Mouse (Mus musculus) ES-Bruce4 (cell line): ENCODE measurements around the gene Hectd4. TPM values are rescaled to one million over a fixed set of nuclear protein-coding genes. Genes with fewer than 3 reads are reported as not detected.

Experiments used
- H3K27ac ChIP-seq: 2 replicates; pipeline ENCODE4 v1.5.1; 2012; ENCODE audit warnings: low read length, inconsistent platforms; ENCODE audit not compliant: insufficient read depth
- H3K27me3 ChIP-seq: 2 replicates; pipeline ENCODE4 v1.6.1; 2012; ENCODE audit warnings: mild to moderate bottlenecking, low read length, inconsistent platforms; ENCODE audit not compliant: control insufficient read depth, poor library complexity, insufficient read depth, severe bottlenecking
- H3K36me3 ChIP-seq: 2 replicates; pipeline ENCODE4 v1.6.1; 2012; ENCODE audit warnings: inconsistent platforms, mild to moderate bottlenecking, low read length, moderate library complexity; ENCODE audit not compliant: control insufficient read depth, poor library complexity, insufficient read depth, severe bottlenecking
- H3K4me1 ChIP-seq: one replicate; pipeline ENCODE4 v1.8.1; 2011; ENCODE audit warnings: low read length; ENCODE audit not compliant: control insufficient read depth, insufficient read depth
- H3K4me3 ChIP-seq: 2 replicates; pipeline ENCODE4 v1.5.1; 2011; ENCODE audit warnings: low read depth, mild to moderate bottlenecking, low read length
- H3K9ac ChIP-seq: 2 replicates; pipeline ENCODE4 v1.6.1; 2012; ENCODE audit warnings: low read depth, mild to moderate bottlenecking, inconsistent platforms; ENCODE audit not compliant: poor library complexity, severe bottlenecking
- H3K9me3 ChIP-seq: replicated peaks from 2 replicates; pipeline ENCODE4 v1.6.1; 2012; ENCODE audit warnings: mild to moderate bottlenecking, low read length, inconsistent platforms; ENCODE audit not compliant: control insufficient read depth, poor library complexity, insufficient read depth, severe bottlenecking
- CTCF ChIP-seq: IDR thresholded peaks from one replicate; pipeline ENCODE4 v1.8.1; 2011; ENCODE audit warnings: low read depth, low read length
- EP300 ChIP-seq: IDR thresholded peaks from 2 replicates; pipeline ENCODE4 v1.6.1; 2011; ENCODE audit warnings: low read depth, low read length; ENCODE audit not compliant: insufficient read depth
- POLR2A ChIP-seq: IDR thresholded peaks from one replicate; pipeline ENCODE4 v1.8.1; 2011; ENCODE audit warnings: low read length; ENCODE audit not compliant: insufficient read depth
- polyA plus RNA-seq: library from polyadenylated mRNA; stranded (reverse); fragments of >200 nt; gene quantifications from 2 replicates; pipeline ENCODE4 v1.2.4, GENCODE M21; 2011; ENCODE audit warnings: low read depth; ENCODE audit not compliant: missing spikeins, insufficient read depth, insufficient read length

The Hectd4 gene
- polyA plus RNA-seq, 1 experiment: 15.9 TPM

DNA sequence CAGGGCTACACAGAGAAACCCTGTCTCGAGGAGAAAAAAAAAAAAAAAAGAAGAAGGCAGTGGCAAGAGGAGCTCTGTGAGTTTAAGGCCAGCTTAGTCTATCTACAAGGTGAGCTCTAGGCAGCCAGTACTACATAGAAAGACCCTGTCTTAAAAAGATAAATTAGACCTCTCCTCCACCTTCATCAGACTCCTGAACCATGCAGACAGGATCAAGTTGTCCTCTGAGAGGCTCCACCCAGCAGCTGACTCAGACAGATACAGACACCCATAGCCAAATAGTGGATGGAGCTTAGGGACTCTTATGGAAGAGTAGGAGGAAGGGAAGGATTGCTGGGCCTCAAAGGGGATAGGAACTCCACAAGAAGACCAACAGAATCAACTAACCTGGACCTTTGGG, 25.8 kb upstream of the Hectd4 start:
- no peaks in the 10 kb centered on the region for H3K36me3 ChIP-seq
- H3K9me3 ChIP-seq: no peaks in the 10 kb centered on the region
- H3K27me3 ChIP-seq: no peaks in the 10 kb centered on the region
- H3K4me3 ChIP-seq: no peak overlapping the region
- TF ChIP-seq POLR2A (no peak), CTCF (no peak), EP300 (no peak)
- no peaks in the 10 kb centered on the region for H3K4me1 ChIP-seq
- no peak overlapping the region for H3K9ac ChIP-seq
- no peak overlapping the region for H3K27ac ChIP-seq

DNA sequence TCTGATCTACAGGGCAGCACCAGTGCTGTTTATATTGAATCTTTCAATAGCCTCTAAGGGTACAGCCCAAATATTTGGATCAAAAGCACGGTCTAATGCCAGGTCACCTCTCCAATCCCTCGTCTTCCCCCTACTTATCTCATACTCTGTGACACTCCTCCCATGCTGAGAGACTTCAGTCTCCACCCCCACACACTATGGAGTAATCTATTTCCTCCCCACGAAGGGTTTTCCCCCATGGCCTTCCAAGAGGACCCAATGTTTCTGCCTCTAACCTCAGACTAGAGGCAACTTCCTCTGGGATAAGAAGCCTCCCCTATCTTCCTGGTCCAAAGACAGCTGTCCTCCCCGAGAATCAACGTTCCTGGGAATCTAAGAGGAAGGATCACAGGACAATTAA, 23.3 kb upstream of the Hectd4 start:
- TF ChIP-seq EP300 (no peak), POLR2A (no peak), CTCF (no peak)
- Histone ChIP-seq H3K27ac (no peak overlapping the region), H3K4me1 (no peaks in the 10 kb centered on the region), H3K4me3 (no peak overlapping the region), H3K27me3 (no peaks in the 10 kb centered on the region), H3K36me3 (no peaks in the 10 kb centered on the region), H3K9ac (no peak overlapping the region), H3K9me3 (no peaks in the 10 kb centered on the region)

DNA sequence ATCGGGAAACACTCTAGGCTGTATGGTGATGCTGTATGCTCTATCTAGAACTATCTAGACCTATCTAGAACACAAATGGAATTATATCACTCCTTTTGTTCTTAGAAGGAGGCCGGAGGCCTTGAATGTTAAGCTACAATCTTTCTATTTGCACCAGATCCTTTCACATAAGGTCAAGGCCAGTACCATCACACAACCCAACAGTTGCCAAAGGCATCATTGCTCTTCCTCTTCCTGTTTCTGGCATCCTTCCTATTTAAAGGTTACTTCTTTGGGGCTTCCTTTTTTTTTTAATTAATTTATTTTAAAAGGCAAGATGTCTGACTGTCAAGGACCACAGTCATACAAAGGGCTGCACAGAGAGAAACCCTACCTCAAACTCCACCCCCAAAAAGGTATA, 22.7 kb upstream of the Hectd4 start:
- Histone ChIP-seq H3K9me3 (no peaks in the 10 kb centered on the region), H3K27ac (no peak overlapping the region), H3K4me3 (no peak overlapping the region), H3K27me3 (no peaks in the 10 kb centered on the region), H3K9ac (no peak overlapping the region), H3K36me3 (no peaks in the 10 kb centered on the region), H3K4me1 (no peaks in the 10 kb centered on the region)
- TF ChIP-seq POLR2A (no peak), CTCF (no peak), EP300 (no peak)

DNA sequence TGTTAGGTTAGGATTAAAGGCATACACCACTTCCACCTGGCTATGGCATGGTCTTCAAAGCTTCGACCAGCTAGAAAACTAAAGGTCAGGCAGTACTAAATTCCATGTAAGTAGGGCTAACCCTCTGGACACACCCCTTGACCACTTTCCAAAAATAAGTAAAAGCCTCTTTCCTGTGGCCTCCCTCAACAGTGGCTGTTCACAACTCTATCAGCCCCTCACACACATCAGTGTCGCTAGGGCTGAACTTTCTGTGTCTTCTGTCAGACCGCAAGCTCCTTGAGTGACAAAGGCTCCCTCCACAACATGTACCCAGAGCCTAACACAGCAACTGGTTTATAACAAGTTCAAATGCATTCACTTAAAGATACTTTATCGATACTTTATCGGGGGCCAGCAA, 21.6 kb upstream of the Hectd4 start:
- H3K4me1 ChIP-seq: no peaks in the 10 kb centered on the region
- no peak overlapping the region for H3K27ac ChIP-seq
- no peak overlapping the region for H3K4me3 ChIP-seq
- no peaks in the 10 kb centered on the region for H3K27me3 ChIP-seq
- no peaks in the 10 kb centered on the region for H3K36me3 ChIP-seq
- H3K9me3 ChIP-seq: no peaks in the 10 kb centered on the region
- TF ChIP-seq CTCF (no peak), POLR2A (no peak), EP300 (no peak)
- H3K9ac ChIP-seq: no peak overlapping the region

DNA sequence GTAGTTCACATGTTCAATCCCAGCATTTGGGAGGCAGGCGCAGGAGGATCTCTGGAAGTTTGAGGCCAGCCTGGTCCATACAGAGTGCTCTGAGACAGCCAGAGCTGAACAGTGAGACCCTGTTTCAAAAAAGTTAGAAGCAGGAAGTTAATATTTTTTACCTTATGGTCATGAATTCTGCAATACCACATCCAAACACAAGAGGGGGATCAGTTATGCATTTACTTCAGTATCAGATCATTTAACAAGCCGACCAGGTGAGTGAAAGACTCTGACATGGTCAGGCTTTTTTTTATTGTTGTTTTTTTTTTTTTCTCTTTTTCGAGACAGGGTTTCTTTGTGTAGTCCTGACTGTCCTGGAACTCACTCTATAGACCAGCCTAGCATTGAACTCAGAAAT, 18.3 kb upstream of the Hectd4 start:
- Histone ChIP-seq H3K9me3 (no peaks in the 10 kb centered on the region), H3K4me1 (no peaks in the 10 kb centered on the region), H3K27ac (no peak overlapping the region), H3K9ac (no peak overlapping the region), H3K4me3 (no peak overlapping the region), H3K36me3 (peaks cover 17% of the 10 kb centered on the region), H3K27me3 (no peaks in the 10 kb centered on the region)
- TF ChIP-seq EP300 (no peak), POLR2A (no peak), CTCF (no peak)

DNA sequence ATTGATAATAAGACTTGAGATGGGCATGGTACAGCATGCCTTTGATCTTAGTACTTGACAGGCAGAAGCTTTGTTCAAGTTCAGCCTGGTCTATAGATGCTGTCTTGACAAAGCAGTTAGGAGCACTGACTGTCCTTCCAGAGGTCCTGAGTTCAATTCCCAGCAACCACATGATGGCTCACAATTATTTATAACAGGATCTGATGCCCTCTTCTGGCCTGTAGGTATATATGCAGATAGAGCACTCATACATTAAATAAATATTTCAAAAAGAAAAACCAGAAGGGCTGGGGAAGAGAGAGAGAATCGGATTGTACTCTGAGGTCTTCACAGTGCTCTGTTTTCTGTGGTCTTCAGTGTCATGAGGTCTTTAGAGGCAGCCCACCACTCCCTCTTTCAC, 17.6 kb upstream of the Hectd4 start:
- TF ChIP-seq CTCF (no peak), EP300 (no peak), POLR2A (no peak)

More for the DNA sequence above, 17.6 kb upstream of the Hectd4 start:
- H3K9ac ChIP-seq: no peak overlapping the region
- no peak overlapping the region for H3K27ac ChIP-seq
- no peaks in the 10 kb centered on the region for H3K27me3 ChIP-seq
- H3K36me3 ChIP-seq: peaks cover 25% of the 10 kb centered on the region
- H3K9me3 ChIP-seq: no peaks in the 10 kb centered on the region
- H3K4me3 ChIP-seq: no peak overlapping the region
- H3K4me1 ChIP-seq: no peaks in the 10 kb centered on the region
